Mouse (Mus musculus) left cerebral cortex, postnatal 36 days (tissue): Measurements from ENCODE around the gene Arhgap45. TPM values are rescaled to one million over a fixed set of nuclear protein-coding genes. Genes with fewer than 3 reads are reported as not detected.
"Not testable (repeated sequence)": the region's sequence is repeated elsewhere in the genome, so short reads cannot be mapped to it uniquely, and the experiment has no call there.

Experiments
- DNase-seq, 2 experiments: peaks; one replicate each; pipeline ENCODE4 v3.0.0; 2021 to 2022; ENCODE audit warnings: low spot score in 2 of 2, mixed read lengths in 1 of 2
- intact Hi-C: fragments of 180-260 bp; cut with DNase I; formaldehyde crosslinking; loops from one replicate; pipeline ENCODE4 v1.15.1; 2025
- total RNA-seq, 2 experiments: library from RNA; stranded (reverse); gene quantifications; 2 replicates each; pipeline ENCODE4 v1.2.3; 2021

Arhgap45 gene
- total RNA-seq, 2 experiments from 2014 or later = 3.3 to 5.3 TPM

DNA sequence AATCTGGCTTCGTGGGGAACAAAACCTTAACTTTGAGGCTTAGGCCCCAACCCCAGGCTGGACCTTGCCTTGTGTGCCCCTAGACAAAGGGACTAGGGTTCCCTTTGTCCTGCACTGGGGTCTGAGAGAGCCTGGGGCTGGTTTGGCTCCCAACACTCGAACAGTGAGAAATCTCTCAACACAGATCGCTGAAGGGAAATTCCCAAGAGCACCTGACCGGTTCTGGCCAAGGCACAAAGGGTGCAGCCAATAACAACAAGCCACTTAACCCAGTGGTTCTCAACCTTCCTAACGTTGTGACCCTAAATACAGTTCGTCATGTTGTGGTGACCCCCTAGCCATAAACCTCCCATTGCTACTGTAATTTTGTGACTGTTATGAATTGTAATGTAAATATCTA lies 33.8 kb downstream of the Arhgap45 start:
- DNase-seq = no peak
- intact Hi-C loops = loop anchor here (5.0 kb wide), 1 partner anchor 62 kb away; no protein-coding TSS in a partner anchor

DNA sequence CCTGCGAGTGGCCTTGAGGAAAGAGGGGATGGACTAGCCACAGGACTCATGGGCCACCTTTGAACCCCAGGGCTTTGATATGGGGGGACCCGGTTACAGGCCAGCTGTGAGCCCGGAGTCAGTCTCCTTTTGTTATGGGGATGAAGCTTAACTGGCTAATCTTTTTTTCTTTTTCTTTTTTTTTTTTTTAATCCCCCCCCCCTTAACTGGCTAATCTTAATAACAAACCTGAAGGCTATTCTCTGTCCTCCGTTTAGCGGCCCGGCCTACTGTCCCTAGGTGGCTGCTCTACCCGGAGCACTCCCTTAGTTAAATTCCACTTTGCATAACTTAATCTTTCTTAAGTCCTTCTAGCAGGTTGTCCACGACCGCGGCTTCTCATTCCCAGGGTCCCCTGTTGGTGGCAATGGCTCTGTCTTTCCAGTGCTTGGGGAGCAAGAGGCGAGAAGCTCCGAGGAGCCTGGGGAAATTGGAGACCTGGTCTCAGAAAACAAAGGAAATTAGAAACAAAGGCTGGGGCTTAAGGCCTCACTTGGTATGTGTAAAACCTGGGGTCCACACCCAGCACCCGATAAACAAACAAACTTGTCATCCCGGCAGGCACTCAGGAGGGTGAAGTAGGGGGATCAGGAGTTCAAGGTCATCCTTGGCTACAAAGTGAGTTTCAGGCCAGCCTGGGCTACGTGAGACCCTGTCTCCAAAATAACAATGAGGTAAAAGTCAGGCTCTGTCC lies 34.6 kb downstream of the Arhgap45 start:
- intact Hi-C loops = loop anchor here (5.0 kb wide), 1 partner anchor 61 kb away; no protein-coding TSS in a partner anchor

DNA sequence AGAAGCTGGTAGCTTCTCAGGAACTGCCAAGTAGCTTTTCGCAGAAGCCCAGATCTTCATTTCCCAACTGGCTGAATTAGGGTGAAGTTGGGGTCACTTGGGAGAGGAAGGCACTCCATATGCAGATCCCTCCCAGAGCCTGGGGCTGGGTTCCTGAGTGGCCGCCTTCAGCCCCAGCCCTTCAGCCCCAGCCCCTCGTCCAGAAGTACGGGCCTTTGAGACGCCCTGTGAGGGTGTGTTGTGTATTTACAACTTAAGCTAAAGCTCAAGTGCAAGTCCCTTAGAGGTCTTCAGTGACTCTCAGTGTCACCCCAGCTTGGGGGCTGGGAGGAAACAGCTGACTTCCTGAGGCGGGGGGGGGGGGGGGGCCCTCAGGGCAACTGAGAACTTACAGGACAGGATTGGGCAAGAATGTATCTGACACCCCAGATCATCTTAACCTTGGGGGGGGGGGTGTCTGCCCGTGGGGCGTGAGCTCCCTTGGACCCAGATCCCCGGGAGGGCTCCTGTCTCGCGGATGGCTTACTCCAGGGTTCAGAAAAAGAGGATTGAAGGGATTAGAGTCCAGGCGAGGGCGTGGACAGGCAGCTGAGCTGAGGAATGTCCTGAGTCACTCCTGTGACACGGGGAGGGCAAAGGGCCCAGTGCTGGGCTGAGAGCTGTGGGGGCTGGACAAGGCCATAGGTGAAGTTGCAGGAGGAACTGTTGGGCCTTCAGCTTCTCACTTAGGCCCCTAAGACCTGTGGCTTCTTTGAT lies 35.3 kb downstream of the Arhgap45 start:
- DNase-seq = no peak
- intact Hi-C loops = loop anchor here (5.0 kb wide), 1 partner anchor 61 kb away; no protein-coding TSS in a partner anchor

More for the DNA sequence above, 34.6 kb downstream of the Arhgap45 start:
- no peak for DNase-seq

DNA sequence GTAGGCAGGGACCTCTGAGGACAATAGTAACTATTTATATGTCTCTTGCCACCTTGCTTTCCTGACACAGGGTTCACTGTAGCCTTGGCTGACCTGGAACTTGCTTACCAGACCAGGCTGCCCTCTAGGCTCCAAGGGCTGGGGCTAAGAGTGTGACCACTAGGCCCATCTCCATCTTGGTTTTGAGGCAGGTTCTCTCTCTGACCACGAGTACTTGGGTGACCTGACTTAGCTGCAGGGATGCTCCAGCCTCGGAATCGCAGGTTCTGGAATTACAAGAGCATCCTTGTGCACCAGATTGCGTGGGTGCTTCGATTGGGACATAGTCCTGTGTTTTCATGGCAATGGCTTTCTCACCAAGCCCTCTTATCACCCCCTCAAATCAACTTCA lies 35.9 kb downstream of the Arhgap45 start:
- no peak for DNase-seq
- intact Hi-C loops = loop anchor here (5.0 kb wide), 1 partner anchor 60 kb away; no protein-coding TSS in a partner anchor

DNA sequence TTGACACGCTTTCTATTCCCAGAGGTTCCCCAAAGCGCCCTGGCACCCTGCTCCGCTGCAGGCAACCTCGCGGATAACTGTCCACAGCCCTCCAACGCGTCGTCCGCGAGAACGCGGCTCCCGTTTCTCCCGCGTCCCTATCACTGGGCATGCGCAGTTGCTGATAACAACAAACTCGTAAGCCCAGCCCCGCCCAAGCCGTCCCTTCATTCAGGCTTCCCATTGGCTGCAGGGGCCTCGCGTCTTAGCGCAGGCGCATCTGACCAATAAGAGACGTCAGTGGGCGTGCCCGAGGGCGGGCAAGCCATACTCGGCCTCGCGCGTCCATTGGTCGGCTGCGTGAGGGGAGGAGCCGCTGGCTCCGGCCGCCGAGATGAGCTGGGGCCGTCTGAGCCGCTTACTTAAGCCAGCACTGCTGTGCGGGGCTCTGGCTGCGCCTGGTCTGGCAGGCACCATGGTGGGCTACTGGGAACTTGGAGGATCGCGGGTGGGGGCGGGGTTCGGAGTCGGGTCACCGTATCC lies 36.9 kb downstream of the Arhgap45 start:
- intact Hi-C loops = loop anchor here (5.0 kb wide), 1 partner anchor 59 kb away; no protein-coding TSS in a partner anchor
- peak; percentile 99 to 100 for DNase-seq

DNA sequence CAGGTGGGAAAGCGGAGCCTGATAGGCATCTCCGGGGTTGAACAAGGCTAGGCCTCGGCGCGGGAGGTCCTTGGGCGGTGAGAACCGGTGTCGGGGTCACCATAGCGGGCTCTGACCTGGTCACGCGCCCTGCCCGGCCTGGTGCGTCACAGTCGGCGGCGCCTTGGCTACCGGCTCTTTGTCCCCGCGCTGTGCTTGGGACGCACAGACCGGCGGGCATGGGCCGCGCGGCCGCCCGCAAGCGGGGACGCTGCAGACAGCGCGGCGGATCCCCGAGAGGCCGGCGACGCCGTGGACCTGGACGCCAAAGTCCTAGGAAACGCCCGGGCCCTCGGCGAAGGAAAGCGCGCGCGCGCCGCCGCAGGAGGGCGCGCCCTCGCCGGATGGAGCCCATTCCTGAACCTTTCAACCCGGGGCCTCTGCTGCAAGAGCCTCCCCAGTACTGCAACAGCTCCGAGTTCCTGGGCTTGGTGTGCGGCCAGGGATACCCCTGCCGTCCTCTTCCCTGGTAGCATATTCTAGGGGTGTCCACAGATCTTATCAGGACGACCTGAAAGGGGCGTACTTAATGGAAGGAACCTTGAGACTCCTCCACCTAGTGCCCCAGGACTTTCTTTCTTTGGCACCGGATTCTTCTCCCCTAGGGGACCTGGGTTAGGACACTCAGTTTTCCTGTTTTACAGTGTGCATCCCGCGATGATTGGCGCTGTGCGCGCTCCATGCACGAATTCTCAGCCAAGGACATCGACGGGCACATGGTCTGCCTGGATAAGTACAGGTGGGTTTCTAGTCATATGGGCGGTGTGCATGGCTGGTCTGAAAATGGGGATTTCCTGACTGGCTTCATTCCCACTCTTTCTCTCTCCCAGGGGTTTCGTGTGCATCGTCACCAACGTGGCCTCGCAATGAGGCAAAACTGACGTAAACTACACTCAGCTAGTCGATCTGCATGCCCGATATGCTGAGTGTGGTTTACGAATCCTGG lies 37.7 kb downstream of the Arhgap45 start:
- intact Hi-C loops = loop anchor here (5.0 kb wide), 1 partner anchor 58 kb away; no protein-coding TSS in a partner anchor
- DNase-seq = peak; percentile 36 to 67

DNA sequence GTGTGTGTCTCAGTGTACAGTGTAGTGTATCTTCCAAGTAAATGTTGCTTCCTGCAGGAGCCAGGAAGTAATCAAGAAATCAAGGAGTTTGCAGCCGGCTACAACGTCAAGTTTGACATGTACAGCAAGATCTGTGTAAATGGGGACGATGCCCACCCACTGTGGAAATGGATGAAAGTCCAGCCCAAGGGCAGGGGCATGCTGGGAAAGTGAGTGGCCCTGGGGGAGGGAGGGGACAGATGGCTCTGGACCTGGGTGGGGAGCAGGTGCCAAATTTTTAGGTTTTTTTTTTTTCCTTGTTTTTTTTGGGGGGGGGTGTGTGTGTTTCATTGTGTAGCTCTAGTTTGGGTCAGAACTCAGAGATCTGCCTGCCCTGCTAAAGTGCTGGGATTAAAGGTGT lies 38.5 kb downstream of the Arhgap45 start:
- not testable (repeated sequence) for DNase-seq
- intact Hi-C loops = loop anchor here (5.0 kb wide), 1 partner anchor 57 kb away; no protein-coding TSS in a partner anchor

DNA sequence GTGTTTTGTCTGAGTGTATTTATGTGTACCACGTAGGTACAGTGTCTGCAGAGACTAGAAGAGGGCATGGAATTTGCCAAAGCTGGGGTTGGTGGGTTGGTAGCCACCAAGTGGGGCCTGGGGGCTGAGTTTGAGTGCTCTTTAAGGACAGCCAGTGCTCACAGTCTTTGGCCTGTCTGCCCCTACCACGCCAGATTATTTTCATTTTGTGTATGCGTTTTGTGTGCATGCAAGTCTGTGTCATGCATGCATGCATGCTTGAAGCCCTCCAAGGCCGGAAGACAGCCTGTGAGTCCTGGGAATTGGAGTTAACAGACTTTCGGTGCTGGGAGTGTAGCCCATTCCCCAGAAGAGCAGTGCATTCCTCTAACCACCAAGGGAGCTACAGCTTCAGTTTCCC lies 38.9 kb downstream of the Arhgap45 start:
- intact Hi-C loops = no loop called here
- DNase-seq = no peak

DNA sequence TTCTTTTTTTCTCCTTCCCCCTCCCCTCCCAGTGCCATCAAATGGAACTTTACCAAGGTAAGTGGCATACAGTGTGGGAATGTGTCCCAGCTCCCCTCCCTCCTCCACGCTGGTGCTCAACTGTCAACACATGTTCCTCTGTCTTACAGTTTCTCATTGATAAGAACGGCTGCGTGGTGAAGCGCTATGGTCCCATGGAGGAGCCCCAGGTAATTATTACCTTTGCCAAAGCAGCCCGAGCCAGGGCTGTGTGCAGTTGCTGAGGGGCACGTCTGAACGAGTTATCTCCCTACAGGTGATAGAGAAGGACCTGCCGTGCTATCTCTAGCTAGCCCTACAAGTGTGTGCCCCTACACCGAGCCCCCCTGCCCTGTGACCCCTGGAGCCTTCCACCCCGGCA lies 39.4 kb downstream of the Arhgap45 start:
- DNase-seq = no peak
- intact Hi-C loops = no loop called here

DNA sequence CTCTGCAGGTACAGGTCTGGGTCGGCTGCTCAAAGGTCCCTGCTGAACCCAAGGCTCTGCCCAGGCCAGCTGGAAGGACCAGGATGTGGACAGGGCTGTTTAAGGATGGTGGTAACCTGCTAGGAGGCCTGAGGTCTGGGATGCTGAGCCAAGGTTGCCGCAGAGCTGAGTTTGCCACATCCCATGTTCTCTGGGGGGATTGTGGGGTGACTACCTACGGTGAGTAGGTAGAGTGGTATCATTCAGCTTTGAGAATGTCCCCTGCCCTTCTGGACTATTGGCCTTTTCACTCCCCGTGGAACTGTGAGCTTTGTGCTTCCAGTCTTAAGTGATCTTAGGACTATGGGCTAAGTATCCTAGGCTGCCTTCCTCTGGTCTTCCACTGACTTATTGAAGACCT lies 40.1 kb downstream of the Arhgap45 start:
- no peak for DNase-seq
- intact Hi-C loops = no loop called here

DNA sequence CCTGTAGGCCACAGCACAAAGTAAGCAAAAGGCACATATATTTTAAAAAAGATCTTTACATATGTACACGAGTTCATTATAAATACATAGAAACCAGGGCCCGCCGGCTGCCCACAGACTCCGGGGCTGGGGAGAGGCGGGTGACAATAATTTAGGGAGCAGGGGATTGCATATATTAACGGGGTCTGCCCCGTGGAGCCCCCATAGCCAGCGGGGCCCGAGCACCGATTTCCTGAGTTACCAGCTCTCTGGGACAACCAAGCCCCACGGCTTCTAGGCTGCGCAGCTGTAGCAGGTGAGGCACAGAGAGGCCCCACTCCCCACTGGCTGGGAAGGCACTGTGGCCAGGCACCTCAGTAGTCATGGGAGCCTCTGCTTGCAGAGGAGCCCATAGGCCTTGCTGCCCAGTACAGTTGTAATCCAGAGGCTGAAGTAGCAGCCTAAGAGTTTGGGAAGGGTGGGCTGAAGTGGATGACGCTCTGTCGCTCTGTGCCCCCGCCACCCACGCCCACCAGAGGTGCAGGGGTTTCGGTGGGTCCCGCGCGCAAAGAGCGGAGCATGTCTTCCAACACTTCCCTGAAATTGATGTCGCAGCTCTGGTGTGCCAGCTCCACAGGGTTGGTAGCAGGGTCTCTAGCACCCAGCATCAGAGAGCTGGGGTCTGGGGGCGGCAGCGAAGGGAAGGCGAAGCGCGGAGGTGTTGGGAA lies 40.7 kb downstream of the Arhgap45 start:
- DNase-seq = no peak
- intact Hi-C loops = no loop called here

DNA sequence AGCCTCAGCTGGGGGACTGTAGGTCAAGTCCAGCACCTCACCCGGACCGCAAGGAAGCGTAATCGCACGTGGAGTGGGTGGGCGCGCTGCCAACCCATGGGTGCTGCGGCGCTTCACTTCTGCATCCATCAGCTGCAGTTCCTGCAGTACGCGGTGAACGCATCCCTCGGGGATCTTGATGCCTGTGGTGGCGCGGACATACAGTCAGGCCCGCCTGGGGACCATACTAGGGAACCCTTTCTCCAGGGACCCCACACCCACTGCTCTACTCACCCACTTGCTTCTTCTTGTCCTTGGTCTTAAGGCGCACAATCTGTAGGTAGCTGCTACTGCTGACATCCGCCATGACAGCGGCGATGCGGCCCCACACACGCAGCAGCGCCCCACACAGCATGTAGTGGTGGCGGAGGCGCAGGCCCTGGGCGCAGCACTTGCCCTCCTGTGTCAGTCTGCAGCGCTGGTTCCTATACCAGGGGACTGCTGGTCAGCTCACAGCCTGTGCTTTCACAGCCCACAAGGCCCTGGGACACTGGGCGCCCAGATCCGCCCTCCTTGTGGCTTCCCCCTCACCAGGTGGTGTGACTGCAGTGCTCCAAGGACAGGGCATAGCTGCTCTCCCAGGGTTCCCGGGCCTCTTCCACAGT lies 41.4 kb downstream of the Arhgap45 start:
- DNase-seq = peak; percentile 31 to 32
- intact Hi-C loops = no loop called here

DNA sequence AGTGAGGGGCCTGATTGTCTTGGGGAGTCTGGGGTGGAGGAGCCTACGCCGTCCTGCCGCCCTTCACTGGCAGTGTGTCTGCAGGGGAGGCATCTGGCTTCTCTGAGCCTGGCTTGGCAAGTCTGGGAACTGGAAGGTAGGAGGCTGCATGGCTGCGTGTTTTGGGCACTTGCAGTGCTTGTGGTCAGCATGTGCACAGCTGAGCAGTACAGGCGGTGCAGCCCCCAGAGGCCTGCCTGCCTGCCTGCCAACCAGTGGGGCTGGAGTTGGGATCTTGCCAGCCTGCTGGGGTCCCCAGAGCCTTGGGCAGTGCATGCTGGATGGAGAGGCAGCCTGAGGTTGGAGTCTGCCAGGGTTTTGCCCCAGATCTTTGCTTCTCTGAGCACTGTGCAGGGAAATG lies 46.7 kb downstream of the Arhgap45 start:
- peak in 1 of 2 experiments; percentile 29 for DNase-seq
- intact Hi-C loops = no loop called here

DNA sequence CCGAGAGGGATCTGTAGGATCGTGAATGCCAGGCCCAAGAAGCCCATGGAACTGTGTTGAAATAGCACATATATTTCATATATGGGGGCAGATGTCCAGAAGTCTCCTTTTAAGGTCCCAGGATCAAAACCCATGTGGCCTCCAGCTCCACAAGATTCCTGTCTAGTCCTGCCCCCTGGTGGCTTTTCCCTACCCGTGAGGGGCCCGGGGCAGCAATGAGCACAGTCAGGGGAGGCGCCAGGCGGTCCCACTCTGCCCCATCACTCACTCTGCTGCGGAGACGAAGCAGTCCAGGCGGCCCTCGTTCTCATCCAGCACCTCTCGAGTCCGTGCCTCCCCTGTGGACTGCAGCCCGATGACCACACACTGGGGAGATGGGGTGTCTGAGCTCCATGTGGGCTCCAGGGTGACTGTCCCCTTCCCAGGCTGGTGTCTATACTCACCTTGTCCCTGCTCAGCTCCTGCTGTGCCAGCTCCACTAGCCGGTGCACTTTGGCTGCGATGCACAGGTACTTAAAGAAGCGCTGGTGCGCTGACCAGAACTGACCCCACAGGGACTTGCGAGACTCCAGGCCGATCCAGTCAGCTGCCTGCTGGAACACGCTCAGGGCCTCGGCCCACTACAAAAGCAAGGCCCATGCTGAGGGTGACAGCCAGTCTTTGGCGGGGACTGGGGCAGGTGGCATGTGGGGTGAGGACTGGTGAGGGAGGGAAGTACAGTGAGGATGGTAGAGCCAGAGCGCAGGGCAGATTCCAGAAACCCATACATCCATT lies 47.6 kb downstream of the Arhgap45 start:
- intact Hi-C loops = no loop called here
- no peak for DNase-seq

DNA sequence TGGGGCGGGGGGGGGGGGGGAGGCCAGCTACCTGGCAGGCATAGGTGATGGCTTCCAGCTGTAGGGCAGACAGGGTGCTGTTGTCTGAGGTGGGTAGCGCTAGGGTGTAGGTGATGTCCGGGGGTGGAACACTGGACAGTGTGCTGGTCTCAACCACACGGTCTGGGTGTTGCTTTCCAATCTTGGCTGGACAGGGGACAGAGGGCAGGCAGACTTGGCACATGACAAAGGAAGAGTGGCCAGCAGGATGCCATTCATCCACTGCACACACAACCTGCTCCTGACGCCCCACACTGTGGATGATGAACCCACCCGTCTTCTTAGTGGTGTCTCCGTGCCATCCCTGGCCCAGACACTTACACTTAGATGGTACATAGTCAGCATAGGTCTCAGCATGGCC lies 52.8 kb downstream of the Arhgap45 start:
- intact Hi-C loops = no loop called here

DNA sequence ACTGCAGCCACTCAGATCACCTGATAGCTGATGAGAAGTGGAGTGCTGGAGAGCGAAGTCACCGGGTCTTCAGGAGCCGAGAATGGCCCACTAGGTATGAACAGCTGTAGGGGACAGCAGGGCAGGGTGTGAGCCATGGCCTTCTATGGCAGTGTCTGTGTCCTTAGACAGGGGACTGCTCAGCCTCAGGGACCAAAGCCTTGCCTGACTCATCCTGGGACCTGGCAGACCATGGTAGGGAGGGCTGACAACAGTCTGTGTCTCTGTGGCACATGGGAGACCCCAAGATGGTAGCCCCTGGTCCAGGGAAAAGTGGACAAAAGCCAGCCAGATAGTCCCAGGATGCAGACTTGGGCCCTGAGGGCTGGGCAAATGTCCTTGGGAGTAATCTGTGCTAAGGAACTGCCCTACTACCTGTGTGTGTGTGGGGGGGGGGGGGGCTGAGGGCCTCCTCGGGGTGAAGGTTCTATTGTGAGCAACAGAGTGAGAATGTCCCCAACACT lies 53.5 kb downstream of the Arhgap45 start:
- DNase-seq = no peak
- intact Hi-C loops = no loop called here

More for the DNA sequence above, 52.8 kb downstream of the Arhgap45 start:
- DNase-seq = no peak

DNA sequence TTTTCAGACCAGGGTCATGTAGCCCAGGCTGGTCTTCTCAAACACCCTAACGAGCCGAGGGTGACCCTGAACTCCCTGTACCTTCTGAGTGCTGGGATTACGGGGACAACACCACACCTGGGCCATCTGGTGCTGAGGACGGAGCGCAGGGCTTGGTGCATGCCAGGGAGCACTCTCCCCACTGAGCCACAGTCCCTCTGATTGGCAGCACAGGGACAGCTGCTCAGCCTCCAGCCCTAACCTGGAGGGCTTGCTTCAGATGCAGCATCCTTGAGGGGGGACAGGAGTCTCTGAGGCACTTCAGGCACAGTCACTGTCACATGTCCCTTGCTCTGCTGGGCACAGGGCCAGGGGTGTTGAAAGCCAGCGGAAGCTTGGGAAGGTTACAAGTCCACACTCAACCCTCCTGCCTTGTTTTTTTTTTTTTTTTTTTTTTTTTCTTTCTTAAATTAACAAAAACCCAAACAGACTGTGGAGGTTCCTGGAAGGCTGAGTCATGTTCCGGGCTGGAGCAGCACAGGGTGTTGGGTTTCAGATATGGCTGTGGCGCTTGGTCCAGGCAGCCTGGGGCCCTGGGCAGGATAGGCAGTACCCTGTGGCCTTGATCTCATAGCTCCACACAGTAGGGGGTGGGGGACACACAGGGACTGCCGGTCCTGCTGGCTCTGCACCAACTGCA lies 54.5 kb downstream of the Arhgap45 start:
- peak; percentile 68 for DNase-seq
- intact Hi-C loops = no loop called here
